Mouse (Mus musculus): Measurements from ENCODE around the gene Ints11. TPM values are rescaled to one million over a fixed set of nuclear protein-coding genes. Genes with fewer than 3 reads are reported as not detected.

Gene Ints11
- polyA plus RNA-seq, 1 experiment from 2014 or later, result 67.2 TPM

DNA sequence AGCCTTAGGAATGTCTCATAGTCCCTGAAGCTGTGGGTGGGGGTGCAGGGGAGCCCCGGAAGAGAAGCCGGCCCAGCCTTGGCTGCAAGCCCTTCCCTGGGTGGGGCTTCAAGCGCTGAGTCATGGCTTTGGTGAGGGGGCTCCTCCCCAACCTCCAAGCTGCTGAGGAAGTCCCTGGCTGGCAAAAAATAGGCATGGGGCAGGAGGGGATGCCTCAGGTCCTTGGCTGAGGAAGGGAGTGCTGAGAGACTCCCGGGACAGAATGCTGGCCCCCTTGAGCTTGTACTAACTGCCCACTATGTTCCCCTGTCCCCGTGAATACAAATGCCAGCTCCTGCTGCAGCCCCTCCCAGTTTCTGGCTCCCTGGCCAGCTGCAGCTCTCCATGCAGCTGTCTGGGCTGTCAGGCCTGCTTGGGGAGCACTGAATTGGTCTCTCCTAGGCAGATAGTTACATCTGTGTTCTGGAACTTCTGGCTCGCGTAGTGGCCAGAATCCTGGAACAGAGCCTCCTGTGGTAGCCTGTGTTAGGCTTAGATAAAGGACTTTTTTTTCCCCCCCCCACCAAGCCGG, 25.1 kb downstream of the Ints11 start:
- WGBS, result 14% methylated on average over 8 of the region's 8 CpGs
- no peak for ATAC-seq
- Histone ChIP-seq H3K4me1 (ENCODE audit: control insufficient read depth, insufficient read depth, low read depth, low read length) (peaks cover 41% of the 10 kb centered on the region), H3K9me3 (ENCODE audit: control insufficient read depth, low read length) (no peaks in the 10 kb centered on the region), H3K36me3 (ENCODE audit: control insufficient read depth, insufficient read depth, low read length) (peaks cover 21% of the 10 kb centered on the region), H3K27me3 (replicated peaks; ENCODE audit: control insufficient read depth, insufficient read depth, low read length) (no peaks in the 10 kb centered on the region), H3K27ac (ENCODE audit: low read depth, low read length) (peak overlapping the region; percentile 63), H3K4me3 (ENCODE audit: low read length) (peak overlapping the region; percentile 97), H3K4me2 (ENCODE audit: low read length) (peak overlapping the region; percentile 93), H3K9ac (ENCODE audit: low read depth, low read length) (peak overlapping the region; percentile 94)

DNA sequence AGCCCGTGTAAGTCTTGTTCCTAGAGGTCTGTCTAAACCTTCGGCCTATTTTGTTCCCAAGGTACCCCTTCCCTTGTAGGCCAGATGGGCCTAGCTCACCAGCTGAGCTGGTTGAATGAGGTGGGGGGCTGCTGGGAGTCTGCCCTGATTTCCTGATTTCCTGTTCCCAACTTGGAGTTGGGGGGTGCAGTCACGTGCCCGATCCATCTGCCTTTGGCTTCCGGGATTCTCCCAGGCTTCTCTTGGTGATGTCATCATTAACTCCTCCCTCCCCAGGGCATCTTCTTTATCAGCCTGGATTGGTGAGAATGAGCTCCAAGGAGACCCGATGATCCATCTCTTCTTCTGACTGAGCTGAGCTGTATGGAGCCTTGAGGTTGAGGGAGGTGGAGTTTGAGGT, 25.9 kb downstream of the Ints11 start:
- 0 out of 2 replicates have a peak overlapping the region, but pooled peaks have one; percentile 16 for H3K9ac ChIP-seq (ENCODE audit: low read depth, low read length)
- H3K36me3 ChIP-seq (ENCODE audit: control insufficient read depth, insufficient read depth, low read length), result peaks cover 29% of the 10 kb centered on the region
- no peak for ATAC-seq
- peak overlapping the region; percentile 93 for H3K4me2 ChIP-seq (ENCODE audit: low read length)
- no peaks in the 10 kb centered on the region for H3K9me3 ChIP-seq (ENCODE audit: control insufficient read depth, low read length)
- H3K4me3 ChIP-seq (ENCODE audit: low read length), result peak overlapping the region; percentile 97
- H3K27me3 ChIP-seq (replicated peaks; ENCODE audit: control insufficient read depth, insufficient read depth, low read length), result no peaks in the 10 kb centered on the region
- WGBS, result 34% methylated on average over 6 of the region's 6 CpGs
- peaks cover 37% of the 10 kb centered on the region for H3K4me1 ChIP-seq (ENCODE audit: control insufficient read depth, insufficient read depth, low read depth, low read length)
- H3K27ac ChIP-seq (ENCODE audit: low read depth, low read length), result peak overlapping the region; percentile 44; the same call in 1 of the 2 replicates

DNA sequence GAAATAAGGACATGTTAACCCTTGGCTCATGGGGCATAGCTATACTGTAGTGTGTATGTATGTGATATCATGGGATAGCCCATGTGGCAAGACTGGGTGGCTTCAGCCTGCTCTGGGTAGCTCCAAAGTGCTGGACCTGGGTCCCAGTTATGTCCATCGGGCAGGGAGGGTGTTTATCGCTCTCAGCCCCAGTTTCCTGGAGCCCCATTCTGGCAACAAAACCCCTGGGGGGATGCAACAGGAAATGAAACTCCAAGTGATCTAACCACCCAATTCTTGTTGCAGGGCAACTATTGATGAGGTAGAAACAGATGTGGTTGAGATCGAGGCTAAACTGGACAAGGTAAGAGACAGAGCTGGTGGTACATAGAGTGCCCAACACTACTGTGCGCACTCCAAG, 26.5 kb downstream of the Ints11 start:
- Histone ChIP-seq H3K4me3 (ENCODE audit: low read length) (no peak overlapping the region), H3K36me3 (ENCODE audit: control insufficient read depth, insufficient read depth, low read length) (peaks cover 34% of the 10 kb centered on the region), H3K9ac (ENCODE audit: low read depth, low read length) (no peak overlapping the region), H3K4me1 (ENCODE audit: control insufficient read depth, insufficient read depth, low read depth, low read length) (peaks cover 31% of the 10 kb centered on the region), H3K4me2 (ENCODE audit: low read length) (peak overlapping the region; percentile 93), H3K9me3 (ENCODE audit: control insufficient read depth, low read length) (no peaks in the 10 kb centered on the region), H3K27ac (ENCODE audit: low read depth, low read length) (no peak overlapping the region), H3K27me3 (replicated peaks; ENCODE audit: control insufficient read depth, insufficient read depth, low read length) (no peaks in the 10 kb centered on the region)
- no peak for ATAC-seq
- WGBS, result 94% methylated on average over 4 of the region's 4 CpGs

DNA sequence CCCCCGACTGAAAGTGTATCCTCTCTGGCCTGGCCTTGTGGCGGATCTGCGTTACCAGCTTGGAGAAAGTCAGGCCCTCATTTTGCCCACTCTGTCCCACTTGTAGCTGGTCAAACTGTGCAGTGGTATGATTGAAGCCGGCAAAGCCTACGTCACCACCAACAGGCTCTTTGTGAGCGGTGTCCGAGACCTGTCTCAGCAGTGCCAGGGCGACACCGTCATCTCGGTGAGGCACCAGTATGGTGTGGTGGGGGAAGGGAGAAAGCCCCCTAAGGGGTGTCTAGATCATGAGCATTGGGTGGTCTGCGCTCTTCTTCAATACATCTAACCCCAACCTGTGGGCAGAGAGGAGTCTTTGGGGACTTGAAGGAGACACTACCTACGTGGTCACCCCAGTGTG, 27.1 kb downstream of the Ints11 start:
- Histone ChIP-seq H3K27ac (ENCODE audit: low read depth, low read length) (no peak overlapping the region), H3K4me1 (ENCODE audit: control insufficient read depth, insufficient read depth, low read depth, low read length) (peaks cover 31% of the 10 kb centered on the region), H3K9ac (ENCODE audit: low read depth, low read length) (no peak overlapping the region), H3K4me3 (ENCODE audit: low read length) (no peak overlapping the region), H3K36me3 (ENCODE audit: control insufficient read depth, insufficient read depth, low read length) (peaks cover 40% of the 10 kb centered on the region), H3K27me3 (replicated peaks; ENCODE audit: control insufficient read depth, insufficient read depth, low read length) (no peaks in the 10 kb centered on the region), H3K4me2 (ENCODE audit: low read length) (no peak overlapping the region), H3K9me3 (ENCODE audit: control insufficient read depth, low read length) (no peaks in the 10 kb centered on the region)
- ATAC-seq, result no peak
- WGBS, result 98% methylated on average over 12 of the region's 12 CpGs

DNA sequence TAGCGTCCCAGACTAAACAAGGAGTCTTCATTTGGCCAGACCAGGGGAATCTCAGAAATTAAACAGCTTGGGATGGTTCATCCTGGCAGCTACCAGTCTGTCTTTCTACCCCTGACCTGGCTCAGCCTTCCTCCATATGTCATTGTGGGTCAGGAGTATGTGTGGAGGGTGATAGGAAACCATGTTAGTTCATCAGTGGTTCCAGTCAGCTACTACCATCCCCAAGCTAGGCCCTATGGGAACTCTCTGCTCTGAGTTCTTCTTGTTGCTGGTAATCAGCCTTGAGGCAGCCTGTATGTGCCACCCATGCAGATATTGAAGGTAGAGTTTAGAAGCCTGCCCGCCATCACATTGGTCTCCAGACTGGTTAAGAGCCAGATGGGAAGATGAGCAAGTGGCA, 29.0 kb downstream of the Ints11 start:
- Histone ChIP-seq H3K9ac (ENCODE audit: low read depth, low read length) (no peak overlapping the region), H3K4me3 (ENCODE audit: low read length) (no peak overlapping the region), H3K27me3 (replicated peaks; ENCODE audit: control insufficient read depth, insufficient read depth, low read length) (no peaks in the 10 kb centered on the region), H3K36me3 (ENCODE audit: control insufficient read depth, insufficient read depth, low read length) (peaks cover 57% of the 10 kb centered on the region), H3K4me2 (ENCODE audit: low read length) (no peak overlapping the region), H3K9me3 (ENCODE audit: control insufficient read depth, low read length) (no peaks in the 10 kb centered on the region), H3K27ac (ENCODE audit: low read depth, low read length) (no peak overlapping the region), H3K4me1 (ENCODE audit: control insufficient read depth, insufficient read depth, low read depth, low read length) (peaks cover 25% of the 10 kb centered on the region)
- 98% methylated on average over 2 of the region's 2 CpGs for WGBS
- no peak for ATAC-seq

DNA sequence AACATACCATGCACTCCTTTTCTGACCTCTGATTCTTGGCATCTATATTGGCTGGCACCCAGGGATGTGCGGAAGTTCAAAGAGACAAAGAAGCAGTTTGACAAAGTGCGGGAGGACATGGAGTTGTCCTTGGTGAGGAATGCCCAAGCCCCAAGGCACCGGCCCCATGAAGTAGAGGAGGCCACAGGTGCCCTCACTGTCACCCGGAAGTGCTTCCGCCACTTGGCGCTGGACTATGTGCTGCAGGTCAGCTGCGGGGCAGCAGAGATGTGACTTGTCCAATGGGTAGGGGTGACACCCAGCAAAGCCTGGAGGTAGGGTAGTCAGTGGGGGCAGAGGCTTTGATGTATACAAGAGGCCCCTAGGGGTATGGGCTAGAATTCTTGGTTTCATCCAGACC, 30.0 kb downstream of the Ints11 start:
- Histone ChIP-seq H3K36me3 (ENCODE audit: control insufficient read depth, insufficient read depth, low read length) (peaks cover 67% of the 10 kb centered on the region), H3K4me2 (ENCODE audit: low read length) (no peak overlapping the region), H3K9me3 (ENCODE audit: control insufficient read depth, low read length) (no peaks in the 10 kb centered on the region), H3K9ac (ENCODE audit: low read depth, low read length) (no peak overlapping the region), H3K27ac (ENCODE audit: low read depth, low read length) (no peak overlapping the region), H3K4me1 (ENCODE audit: control insufficient read depth, insufficient read depth, low read depth, low read length) (peaks cover 14% of the 10 kb centered on the region), H3K27me3 (replicated peaks; ENCODE audit: control insufficient read depth, insufficient read depth, low read length) (no peaks in the 10 kb centered on the region), H3K4me3 (ENCODE audit: low read length) (no peak overlapping the region)
- 96% methylated on average over 7 of the region's 7 CpGs for WGBS
- no peak for ATAC-seq

DNA sequence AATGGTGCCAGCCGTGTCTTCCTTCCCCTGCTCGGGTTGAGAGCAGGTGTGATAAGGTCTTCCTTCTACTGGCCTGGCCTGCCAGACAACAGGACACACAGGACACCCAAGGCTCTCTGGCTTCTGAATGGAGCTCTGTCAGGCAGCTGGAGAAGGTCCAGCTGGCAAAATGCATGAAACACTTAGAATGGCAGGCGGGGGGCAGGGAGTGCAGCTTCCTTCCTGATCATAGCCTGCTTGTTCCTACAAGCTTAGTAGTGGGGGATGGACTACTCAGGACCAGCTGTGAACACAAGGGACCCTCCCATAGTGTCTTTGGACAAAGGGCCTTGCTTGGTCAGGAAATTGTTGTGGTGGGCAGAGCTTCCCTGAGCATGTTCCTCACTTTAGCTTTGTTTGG, 31.9 kb downstream of the Ints11 start:
- WGBS, result 62% methylated on average over 3 of the region's 3 CpGs
- H3K4me1 ChIP-seq (ENCODE audit: control insufficient read depth, insufficient read depth, low read depth, low read length), result no peaks in the 10 kb centered on the region
- H3K4me2 ChIP-seq (ENCODE audit: low read length), result no peak overlapping the region
- H3K9ac ChIP-seq (ENCODE audit: low read depth, low read length), result no peak overlapping the region
- no peaks in the 10 kb centered on the region for H3K27me3 ChIP-seq (replicated peaks; ENCODE audit: control insufficient read depth, insufficient read depth, low read length)
- H3K4me3 ChIP-seq (ENCODE audit: low read length), result no peak overlapping the region
- no peak overlapping the region; the same call in 1 of the 2 replicates for H3K27ac ChIP-seq (ENCODE audit: low read depth, low read length)
- H3K36me3 ChIP-seq (ENCODE audit: control insufficient read depth, insufficient read depth, low read length), result peaks cover 78% of the 10 kb centered on the region
- H3K9me3 ChIP-seq (ENCODE audit: control insufficient read depth, low read length), result no peaks in the 10 kb centered on the region
- ATAC-seq, result peak; percentile 67

DNA sequence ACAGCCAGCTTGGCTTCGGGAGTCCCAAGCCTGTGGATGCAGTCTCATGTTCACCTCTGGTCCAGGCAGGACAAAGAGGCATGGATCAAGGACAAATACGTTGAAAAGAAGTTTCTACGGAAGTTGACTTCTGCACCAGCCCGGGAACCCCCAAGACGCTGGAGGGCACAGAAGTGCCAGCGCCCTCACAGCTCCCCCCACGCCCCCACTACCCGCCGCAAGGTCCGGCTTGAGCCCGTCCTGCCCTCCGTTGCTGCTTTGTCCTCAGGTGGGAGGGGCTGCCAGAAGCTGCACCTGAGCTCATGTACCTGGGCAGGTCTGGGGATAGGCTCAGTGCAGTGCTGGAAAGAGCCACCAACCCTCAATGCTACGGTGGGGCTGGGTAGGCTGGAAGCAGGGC, 33.9 kb downstream of the Ints11 start:
- peaks cover 76% of the 10 kb centered on the region for H3K36me3 ChIP-seq (ENCODE audit: control insufficient read depth, insufficient read depth, low read length)
- no peaks in the 10 kb centered on the region for H3K4me1 ChIP-seq (ENCODE audit: control insufficient read depth, insufficient read depth, low read depth, low read length)
- no peak overlapping the region for H3K4me2 ChIP-seq (ENCODE audit: low read length)
- no peak overlapping the region for H3K4me3 ChIP-seq (ENCODE audit: low read length)
- no peak overlapping the region for H3K27ac ChIP-seq (ENCODE audit: low read depth, low read length)
- H3K9me3 ChIP-seq (ENCODE audit: control insufficient read depth, low read length), result no peaks in the 10 kb centered on the region
- H3K9ac ChIP-seq (ENCODE audit: low read depth, low read length), result no peak overlapping the region
- no peaks in the 10 kb centered on the region for H3K27me3 ChIP-seq (replicated peaks; ENCODE audit: control insufficient read depth, insufficient read depth, low read length)
- 98% methylated on average over 13 of the region's 13 CpGs for WGBS
- ATAC-seq, result no peak

DNA sequence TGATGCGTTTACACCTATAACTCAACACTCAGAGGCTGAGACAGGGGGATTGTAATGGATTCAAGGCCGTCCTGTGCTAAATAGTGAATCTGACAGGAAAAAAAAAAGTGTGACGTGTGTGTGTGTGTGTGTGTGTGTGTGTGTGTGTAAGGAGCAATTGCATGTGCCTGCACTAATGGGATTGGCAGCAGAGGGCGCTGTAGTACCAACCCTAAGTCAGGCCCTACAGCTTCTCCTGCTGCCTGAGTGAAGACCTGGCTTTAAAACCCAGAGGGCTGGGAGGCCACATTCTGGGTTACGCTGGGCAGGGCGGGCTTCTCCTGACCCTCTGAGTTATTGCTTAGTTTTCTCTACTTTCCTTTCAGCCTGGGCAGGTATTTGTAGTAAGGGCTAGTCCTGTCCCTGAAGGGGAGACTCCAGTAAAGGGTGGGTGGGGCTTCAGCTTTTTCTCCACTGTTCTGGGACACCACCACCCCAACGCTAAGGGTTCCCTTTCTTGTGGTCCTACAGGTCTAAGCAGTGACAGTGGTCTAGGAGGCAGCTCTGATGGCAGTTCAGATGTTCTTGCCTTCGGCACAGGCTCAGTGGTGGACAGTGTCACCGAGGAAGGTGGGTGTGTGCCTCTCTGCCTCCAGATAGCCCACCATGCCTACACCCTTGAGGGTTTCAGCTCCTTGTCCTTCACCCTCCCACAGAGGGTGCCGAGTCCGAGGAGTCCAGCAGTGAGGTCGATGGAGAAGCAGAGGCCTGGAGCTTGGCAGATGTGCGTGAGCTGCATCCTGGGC, 35.2 kb downstream of the Ints11 start:
- H3K9ac ChIP-seq (ENCODE audit: low read depth, low read length), result no peak overlapping the region
- no peaks in the 10 kb centered on the region for H3K9me3 ChIP-seq (ENCODE audit: control insufficient read depth, low read length)
- H3K4me1 ChIP-seq (ENCODE audit: control insufficient read depth, insufficient read depth, low read depth, low read length), result no peaks in the 10 kb centered on the region
- 91% methylated on average over 13 of the region's 13 CpGs for WGBS
- no peak for ATAC-seq
- no peak overlapping the region for H3K4me3 ChIP-seq (ENCODE audit: low read length)
- peaks cover 66% of the 10 kb centered on the region for H3K36me3 ChIP-seq (ENCODE audit: control insufficient read depth, insufficient read depth, low read length)
- no peaks in the 10 kb centered on the region for H3K27me3 ChIP-seq (replicated peaks; ENCODE audit: control insufficient read depth, insufficient read depth, low read length)
- H3K27ac ChIP-seq (ENCODE audit: low read depth, low read length), result no peak overlapping the region
- H3K4me2 ChIP-seq (ENCODE audit: low read length), result no peak overlapping the region
